Mouse (Mus musculus): ENCODE data around the gene Sdc3. TPM values are rescaled to one million over a fixed set of nuclear protein-coding genes. Genes with fewer than 3 reads are reported as not detected.
A peak's percentile ranks its signal among the peaks of the same experiment; 100 is the strongest.

Gene Sdc3
- polyA plus RNA-seq, 1 experiment from 2014 or later, result 1,011 TPM

- 86% methylated on average over 4 of the region's 4 CpGs for WGBS (ENCODE audit: missing documents)
- H3K79me2 ChIP-seq (ENCODE audit: inconsistent target), result no peaks in the 10 kb centered on the region
- no peak overlapping the region for H3K4me3 ChIP-seq (ENCODE audit: inconsistent target)
- no peak overlapping the region for H3K27ac ChIP-seq
- H3K36me3 ChIP-seq (ENCODE audit: inconsistent target), result peaks cover 79% of the 10 kb centered on the region
Observed at GRCm38 (mm10) chr4:130774822-130775221, 17.5 kb upstream of the Sdc3 start.

- WGBS (ENCODE audit: missing documents), result 93% methylated on average over 7 of the region's 10 CpGs
Observed at GRCm38 (mm10) chr4:130777647-130778046, 14.7 kb upstream of the Sdc3 start.

GRCm38 (mm10) chr4:130779037-130779436 is 13.3 kb upstream of the Sdc3 start:
- 97% methylated on average over 3 of the region's 3 CpGs for WGBS (ENCODE audit: missing documents)
- H3K36me3 ChIP-seq (ENCODE audit: inconsistent target), result peaks cover 42% of the 10 kb centered on the region

More at GRCm38 (mm10) chr4:130777647-130778046, 14.7 kb upstream of the Sdc3 start:
- Histone ChIP-seq H3K79me2 (ENCODE audit: inconsistent target) (no peaks in the 10 kb centered on the region), H3K27ac (no peak overlapping the region), H3K36me3 (ENCODE audit: inconsistent target) (peaks cover 56% of the 10 kb centered on the region), H3K4me3 (ENCODE audit: inconsistent target) (no peak overlapping the region)

GRCm38 (mm10) chr4:130782492-130782891 is 9.8 kb upstream of the Sdc3 start:
- Histone ChIP-seq H3K36me3 (ENCODE audit: inconsistent target) (peaks cover 12% of the 10 kb centered on the region; the same call in 1 of the 2 replicates), H3K4me3 (ENCODE audit: inconsistent target) (no peak overlapping the region), H3K79me2 (ENCODE audit: inconsistent target) (no peaks in the 10 kb centered on the region), H3K27ac (no peak overlapping the region)
- 34% methylated on average over 2 of the region's 2 CpGs for WGBS (ENCODE audit: missing documents)

More at GRCm38 (mm10) chr4:130779037-130779436, 13.3 kb upstream of the Sdc3 start:
- H3K27ac ChIP-seq, result no peak overlapping the region
- H3K4me3 ChIP-seq (ENCODE audit: inconsistent target), result no peak overlapping the region
- H3K79me2 ChIP-seq (ENCODE audit: inconsistent target), result no peaks in the 10 kb centered on the region

GRCm38 (mm10) chr4:130784755-130785154 is 7.6 kb upstream of the Sdc3 start:
- Histone ChIP-seq H3K79me2 (ENCODE audit: inconsistent target) (no peaks in the 10 kb centered on the region), H3K27ac (no peak overlapping the region), H3K36me3 (ENCODE audit: inconsistent target) (peaks cover 2% of the 10 kb centered on the region; the same call in 1 of the 2 replicates), H3K4me3 (ENCODE audit: inconsistent target) (no peak overlapping the region)
- WGBS (ENCODE audit: missing documents), result 24% methylated on average over 4 of the region's 4 CpGs

- no peaks in the 10 kb centered on the region for H3K36me3 ChIP-seq (ENCODE audit: inconsistent target)
- H3K79me2 ChIP-seq (ENCODE audit: inconsistent target), result no peaks in the 10 kb centered on the region
- peak overlapping the region; percentile 21 for H3K27ac ChIP-seq
- H3K4me3 ChIP-seq (ENCODE audit: inconsistent target), result no peak overlapping the region
- WGBS (ENCODE audit: missing documents), result 50% methylated on average over 5 of the region's 5 CpGs
Observed at GRCm38 (mm10) chr4:130787530-130787929, 4.8 kb upstream of the Sdc3 start.

GRCm38 (mm10) chr4:130790180-130790579 is 2.2 kb upstream of the Sdc3 start:
- peaks cover 25% of the 10 kb centered on the region for H3K79me2 ChIP-seq (ENCODE audit: inconsistent target)
- WGBS (ENCODE audit: missing documents), result 11% methylated on average over 6 of the region's 6 CpGs
- no peak overlapping the region for H3K4me3 ChIP-seq (ENCODE audit: inconsistent target)
- H3K36me3 ChIP-seq (ENCODE audit: inconsistent target), result no peaks in the 10 kb centered on the region
- H3K27ac ChIP-seq, result peak overlapping the region; percentile 53

GRCm38 (mm10) chr4:130791811-130792375 is 444 bp upstream of the Sdc3 start:
- Histone ChIP-seq H3K36me3 (ENCODE audit: inconsistent target) (no peaks in the 10 kb centered on the region), H3K27ac (no peak overlapping the region), H3K4me3 (ENCODE audit: inconsistent target) (no peak overlapping the region), H3K79me2 (ENCODE audit: inconsistent target) (peaks cover 42% of the 10 kb centered on the region)
- WGBS (ENCODE audit: missing documents), result 19% methylated on average over 19 of the region's 19 CpGs

- no peaks in the 10 kb centered on the region for H3K36me3 ChIP-seq (ENCODE audit: inconsistent target)
- peaks cover 55% of the 10 kb centered on the region for H3K79me2 ChIP-seq (ENCODE audit: inconsistent target)
- H3K27ac ChIP-seq, result peak overlapping the region; percentile 67
- 39% methylated on average over 7 of the region's 7 CpGs for WGBS (ENCODE audit: missing documents)
- peak overlapping the region; percentile 97 for H3K4me3 ChIP-seq (ENCODE audit: inconsistent target)
Observed at GRCm38 (mm10) chr4:130793180-130793501, 804 bp downstream of the Sdc3 start.

GRCm38 (mm10) chr4:130794771-130795170 is 2.4 kb downstream of the Sdc3 start:
- no peaks in the 10 kb centered on the region for H3K36me3 ChIP-seq (ENCODE audit: inconsistent target)
- peak overlapping the region; percentile 97 for H3K4me3 ChIP-seq (ENCODE audit: inconsistent target)
- H3K79me2 ChIP-seq (ENCODE audit: inconsistent target), result peaks cover 71% of the 10 kb centered on the region
- 27% methylated on average over 4 of the region's 4 CpGs for WGBS (ENCODE audit: missing documents)
- H3K27ac ChIP-seq, result peak overlapping the region; percentile 97

- no peaks in the 10 kb centered on the region for H3K36me3 ChIP-seq (ENCODE audit: inconsistent target)
- H3K79me2 ChIP-seq (ENCODE audit: inconsistent target), result peaks cover 83% of the 10 kb centered on the region
- H3K27ac ChIP-seq, result peak overlapping the region; percentile 97
- WGBS (ENCODE audit: missing documents), result 45% methylated on average over 6 of the region's 6 CpGs
- H3K4me3 ChIP-seq (ENCODE audit: inconsistent target), result no peak overlapping the region
Observed at GRCm38 (mm10) chr4:130795970-130796369, 3.6 kb downstream of the Sdc3 start.

GRCm38 (mm10) chr4:130797201-130798051 is 5.1 kb downstream of the Sdc3 start:
- Histone ChIP-seq H3K79me2 (ENCODE audit: inconsistent target) (peaks cover 98% of the 10 kb centered on the region), H3K4me3 (ENCODE audit: inconsistent target) (no peak overlapping the region), H3K36me3 (ENCODE audit: inconsistent target) (no peaks in the 10 kb centered on the region), H3K27ac (peak overlapping the region; percentile 97)
- 81% methylated on average over 15 of the region's 15 CpGs for WGBS (ENCODE audit: missing documents)

- Histone ChIP-seq H3K27ac (peak overlapping the region; percentile 97), H3K79me2 (ENCODE audit: inconsistent target) (peaks cover 100% of the 10 kb centered on the region)
- 89% methylated on average over 1 of the region's 1 CpGs for WGBS (ENCODE audit: missing documents)
Observed at GRCm38 (mm10) chr4:130798416-130798815, 6.1 kb downstream of the Sdc3 start.

GRCm38 (mm10) chr4:130799118-130799517 is 6.8 kb downstream of the Sdc3 start:
- WGBS (ENCODE audit: missing documents), result 59% methylated on average over 4 of the region's 4 CpGs
- peak overlapping the region; percentile 97 for H3K27ac ChIP-seq
- H3K79me2 ChIP-seq (ENCODE audit: inconsistent target), result peaks cover 100% of the 10 kb centered on the region
- H3K36me3 ChIP-seq (ENCODE audit: inconsistent target), result no peaks in the 10 kb centered on the region; the same call in 1 of the 2 replicates
- H3K4me3 ChIP-seq (ENCODE audit: inconsistent target), result no peak overlapping the region

More at GRCm38 (mm10) chr4:130798416-130798815, 6.1 kb downstream of the Sdc3 start:
- Histone ChIP-seq H3K36me3 (ENCODE audit: inconsistent target) (no peaks in the 10 kb centered on the region; the same call in 1 of the 2 replicates), H3K4me3 (ENCODE audit: inconsistent target) (no peak overlapping the region)

GRCm38 (mm10) chr4:130799582-130799981 is 7.2 kb downstream of the Sdc3 start:
- no peak overlapping the region for H3K4me3 ChIP-seq (ENCODE audit: inconsistent target)
- no peaks in the 10 kb centered on the region; the same call in 1 of the 2 replicates for H3K36me3 ChIP-seq (ENCODE audit: inconsistent target)
- peak overlapping the region; percentile 97 for H3K27ac ChIP-seq
- WGBS (ENCODE audit: missing documents), result 83% methylated on average over 5 of the region's 5 CpGs
- H3K79me2 ChIP-seq (ENCODE audit: inconsistent target), result peaks cover 100% of the 10 kb centered on the region
